Mouse (Mus musculus) spleen, adult 10 weeks (tissue): ENCODE data around the gene Vdac1. TPM values are rescaled to one million over a fixed set of nuclear protein-coding genes. Genes with fewer than 3 reads are reported as not detected.

ENCODE experiments used
- polyA plus RNA-seq: library from polyadenylated mRNA; stranded (reverse); fragments of 350-450 nt; fragmentation: Illumina TruSeq; extraction: RNeasy Lipid Tissue Mini Kit (QIAGEN cat#74804); gene quantifications from one replicate; pipeline ENCODE4 v1.2.3, GENCODE M21; 2015; ENCODE audit warnings: low replicate concordance; ENCODE audit not compliant: insufficient read depth

The Vdac1 gene
- 124 TPM for polyA plus RNA-seq

GRCm38 (mm10) chr11:52360471-52361277, at the start of gene Vdac1:
Gene Vdac1, plus strand, starts transcription at chr11:52360860.

GRCm38 (mm10) chr11:52395940-52396596, 35.4 kb downstream of the Vdac1 start, which contains the start of gene 9530068E07Rik:
Gene 9530068E07Rik, plus strand, starts transcription at chr11:52396428.

Other genes starting within 250 kb of the Vdac1 start
- gene Olfr1373, start 215.3 kb upstream of the Vdac1 start, polyA plus RNA-seq = not detected
- gene Olfr1371, start 146.9 kb upstream of the Vdac1 start, polyA plus RNA-seq = not detected
- 243 TPM for gene Skp1a, start 128.9 kb upstream of the Vdac1 start, polyA plus RNA-seq
- gene Tcf7, start 77.8 kb upstream of the Vdac1 start, polyA plus RNA-seq = 158 TPM
- 97.2 TPM for gene 9530068E07Rik, start 35.6 kb downstream of the Vdac1 start, polyA plus RNA-seq